Mouse (Mus musculus) CD8-positive naive resting alpha-beta T cell, adult 57 days (primary cell): Measurements from ENCODE around the gene Amigo3. TPM values are rescaled to one million over a fixed set of nuclear protein-coding genes. Genes with fewer than 3 reads are reported as not detected.

ENCODE experiments used
- total RNA-seq: library from RNA; stranded (reverse); gene quantifications from one replicate; pipeline ENCODE4 v1.2.4, GENCODE M21; 2023

Gene Amigo3
- total RNA-seq = 7.0 TPM

GRCm38 (mm10) chr9:108052885-108053664 is at the start of gene Amigo3:
Gene Amigo3, plus strand, starts transcription at chr9:108053159.

GRCm38 (mm10) chr9:108049016-108049455 is 3.9 kb upstream of the Amigo3 start, which contains the start of gene Gmppb:
Gene Gmppb, plus strand, starts transcription at chr9:108049242.

GRCm38 (mm10) chr9:108080168-108080567 is 27.2 kb downstream of the Amigo3 start, which contains the start of gene Mst1:
Gene Mst1, plus strand, starts transcription at chr9:108080436.

DNA sequence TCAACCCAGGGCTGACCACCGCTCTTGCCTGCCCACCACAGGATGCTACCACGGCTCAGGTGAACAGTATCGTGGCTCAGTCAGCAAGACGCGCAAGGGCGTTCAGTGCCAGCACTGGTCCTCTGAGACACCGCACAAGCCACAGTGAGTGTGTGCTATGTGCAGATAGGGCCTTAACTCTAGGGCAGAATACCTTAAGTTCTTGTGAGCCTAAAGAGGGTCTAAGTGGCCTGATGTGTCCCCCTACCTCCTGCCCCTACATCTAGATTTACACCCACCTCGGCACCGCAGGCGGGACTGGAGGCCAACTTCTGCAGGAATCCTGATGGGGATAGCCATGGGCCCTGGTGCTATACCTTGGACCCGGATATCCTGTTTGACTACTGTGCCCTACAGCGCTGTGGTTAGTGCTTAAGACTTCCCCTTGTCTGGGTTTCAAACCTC is 30.1 kb downstream of the Amigo3 start, which contains the start of gene Rnf123:
Rnf123 (minus strand) TSS at position 359 of the 444 bp plus-strand sequence.

DNA sequence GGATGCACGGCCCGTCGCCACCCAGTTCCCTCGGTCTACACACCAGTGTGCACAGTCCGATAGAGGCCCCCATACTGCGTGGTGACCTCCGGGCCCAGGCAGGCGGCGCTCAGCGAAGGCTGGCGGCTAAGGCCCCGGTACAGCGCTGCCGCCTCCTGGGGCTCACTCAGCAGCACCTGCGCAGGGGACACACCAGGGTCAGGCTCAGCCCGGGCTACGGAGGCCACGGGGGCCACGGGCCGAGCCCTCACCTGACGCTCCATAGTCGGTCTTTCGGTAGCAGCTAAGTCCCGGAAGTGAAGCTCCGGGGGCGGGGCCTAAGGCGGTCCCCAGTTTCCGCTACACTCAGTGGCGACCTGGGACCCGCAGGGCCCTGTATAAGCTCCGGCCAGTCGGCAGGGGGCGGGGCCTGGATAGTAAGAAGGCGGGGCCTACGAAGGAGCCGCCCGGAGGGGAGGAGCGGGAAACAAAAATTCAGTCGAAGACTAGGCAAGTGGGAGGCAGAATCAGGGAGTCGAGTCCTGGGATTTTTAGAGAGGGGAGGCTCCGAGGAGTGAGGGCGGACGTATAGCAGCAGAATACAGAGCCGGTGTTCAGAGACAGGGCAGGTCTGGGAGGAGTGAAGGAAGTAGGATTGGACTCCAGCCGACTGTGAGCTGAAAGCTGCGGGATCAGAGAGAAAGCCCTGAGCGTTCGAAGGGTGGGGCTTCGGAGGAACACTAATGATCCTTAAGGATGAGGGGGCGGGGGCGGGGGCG is 41.4 kb downstream of the Amigo3 start, which contains the start of gene Apeh:
Apeh (minus strand) TSS at position 423 of the 758 bp plus-strand sequence.

Other genes with a start within 250 kb of the Amigo3 start
- 129 TPM for gene Rbm6, start 179.9 kb upstream of the Amigo3 start, total RNA-seq
- gene Mon1a, start 165.0 kb upstream of the Amigo3 start, total RNA-seq = 16.2 TPM
- gene Mst1r, start 146.3 kb upstream of the Amigo3 start, total RNA-seq = 0.15 TPM
- gene Actl11, start 124.7 kb upstream of the Amigo3 start, total RNA-seq = not detected
- not detected for gene Camkv, start 117.5 kb upstream of the Amigo3 start, total RNA-seq
- 5.8 TPM for gene Traip, start 103.0 kb upstream of the Amigo3 start, total RNA-seq
- gene Uba7, start 77.7 kb upstream of the Amigo3 start, total RNA-seq = 196 TPM
- gene Gm20661, start 70.1 kb upstream of the Amigo3 start, total RNA-seq = 1.4 TPM
- not detected for gene Inka1, start 67.3 kb upstream of the Amigo3 start, total RNA-seq
- gene Cdhr4, start 60.7 kb upstream of the Amigo3 start, total RNA-seq = 2.4 TPM
- gene Gm20662, start 56.8 kb upstream of the Amigo3 start, total RNA-seq = 1.9 TPM
- 145 TPM for gene Ip6k1, start 50.7 kb upstream of the Amigo3 start, total RNA-seq
- 21.2 TPM for gene Gmppb, start 3.9 kb upstream of the Amigo3 start, total RNA-seq
- 0.52 TPM for gene Mst1, start 27.3 kb downstream of the Amigo3 start, total RNA-seq
- gene Rnf123, start 30.2 kb downstream of the Amigo3 start, total RNA-seq = 181 TPM
- gene Apeh, start 41.4 kb downstream of the Amigo3 start, total RNA-seq = 111 TPM
- gene Bsn, start 137.2 kb downstream of the Amigo3 start, total RNA-seq = 0.64 TPM
- gene Dag1, start 210.8 kb downstream of the Amigo3 start, total RNA-seq = 33.8 TPM
- 3.4 TPM for gene Nicn1, start 237.3 kb downstream of the Amigo3 start, total RNA-seq
- gene Amt, start 243.7 kb downstream of the Amigo3 start, total RNA-seq = 2.9 TPM